Mouse (Mus musculus) intestine, postnatal 0 days (tissue): ENCODE measurements around the gene Klhl33. TPM values are rescaled to one million over a fixed set of nuclear protein-coding genes. Genes with fewer than 3 reads are reported as not detected.
"Not testable (repeated sequence)": the region's sequence is repeated elsewhere in the genome, so short reads cannot be mapped to it uniquely, and the experiment has no call there.

Experiments
- ATAC-seq: fragments of 200-750 bp; cut with Nextera tagmentation; 2 replicates; pipeline ENCODE4 v1.8.0; 2017; ENCODE audit warnings: mild to moderate bottlenecking, moderate TSS enrichment, moderate library complexity
- H3K27ac ChIP-seq: fragments of 300-500 bp; sonication (generic); 2 replicates; pipeline ENCODE4 v1.5.1; 2014; ENCODE audit warnings: mild to moderate bottlenecking, low read depth, low read length, moderate library complexity
- H3K27me3 ChIP-seq: fragments of 300-500 bp; sonication (generic); replicated peaks from 2 replicates; pipeline ENCODE4 v1.6.1; 2014; ENCODE audit warnings: low read length, mixed read lengths; ENCODE audit not compliant: control insufficient read depth, insufficient read depth
- H3K36me3 ChIP-seq: fragments of 300-500 bp; sonication (generic); 2 replicates; pipeline ENCODE4 v1.6.1; 2014; ENCODE audit warnings: mild to moderate bottlenecking, moderate library complexity; ENCODE audit not compliant: control insufficient read depth, insufficient read depth
- H3K4me1 ChIP-seq: fragments of 300-500 bp; sonication (generic); replicated peaks from 2 replicates; pipeline ENCODE4 v1.6.1; 2014; ENCODE audit warnings: antibody characterized with exemption, low read length, mixed read lengths; ENCODE audit not compliant: control insufficient read depth, insufficient read depth
- H3K4me2 ChIP-seq: fragments of 300-500 bp; sonication (generic); replicated peaks from 2 replicates; pipeline ENCODE4 v1.6.1; 2014; ENCODE audit warnings: low read depth, mild to moderate bottlenecking, moderate library complexity
- H3K4me3 ChIP-seq: fragments of 300-500 bp; sonication (generic); 2 replicates; pipeline ENCODE4 v1.5.1; 2014; ENCODE audit warnings: low read depth, low read length
- H3K9ac ChIP-seq: fragments of 300-500 bp; sonication (generic); 2 replicates; pipeline ENCODE4 v1.6.1; 2014; ENCODE audit warnings: mild to moderate bottlenecking, low read depth, low read length
- H3K9me3 ChIP-seq: fragments of 300-500 bp; sonication (generic); 2 replicates; pipeline ENCODE4 v1.6.1; 2016; ENCODE audit warnings: mixed run types; ENCODE audit not compliant: control insufficient read depth
- CTCF ChIP-seq: sonication (generic); IDR thresholded peaks from 2 replicates; pipeline ENCODE4 v1.5.1; 2016; ENCODE audit warnings: low read depth, mild to moderate bottlenecking, control low read depth, antibody characterized with exemption, moderate library complexity
- WGBS: fragments of 180-500 bp; shearing (Covaris S2); extraction: QIAGEN DNeasy Blood & Tissue Kit; methylation state at CpG from one replicate; pipeline ENCODE4 v1.1.7; 2014; 5-methylcytosine and 5-hydroxymethylcytosine counted together
- polyA plus RNA-seq: library from polyadenylated mRNA; unstranded; fragments of >200 nt; fragmentation: Nextera tagmentation; extraction: Ambion mirVana; gene quantifications from 2 replicates; pipeline ENCODE4 v1.2.1, GENCODE M21; 2015

Gene Klhl33
- polyA plus RNA-seq, 1 experiment from 2014 or later, result 0.09 TPM

DNA sequence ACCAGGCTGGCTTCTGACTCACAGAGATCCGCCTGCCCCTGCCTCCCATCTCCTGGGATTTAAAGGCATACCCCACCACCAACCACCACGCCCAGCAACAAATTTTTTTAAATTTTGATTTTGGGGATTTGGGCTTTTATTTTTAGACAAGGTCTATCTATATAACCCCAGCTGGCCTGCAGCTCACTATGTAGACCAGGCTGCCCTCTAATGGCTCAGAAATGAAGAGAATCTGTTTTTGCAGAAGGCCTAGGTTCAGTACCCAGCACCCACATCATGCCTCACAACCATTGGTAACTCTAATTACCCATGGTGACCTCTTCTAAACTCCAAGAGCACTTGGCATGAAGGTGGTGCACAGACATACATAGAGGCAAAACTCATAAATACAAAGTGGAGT, 26.0 kb downstream of the Klhl33 start:
- Histone ChIP-seq H3K9ac (no peak overlapping the region), H3K36me3 (peaks cover 8% of the 10 kb centered on the region; the same call in 1 of the 2 replicates), H3K4me3 (no peak overlapping the region), H3K9me3 (no peaks in the 10 kb centered on the region), H3K27ac (no peak overlapping the region), H3K27me3 (no peaks in the 10 kb centered on the region), H3K4me1 (peaks cover 8% of the 10 kb centered on the region; the same call in 1 of the 2 replicates), H3K4me2 (no peak overlapping the region)
- TF ChIP-seq CTCF, result peak; percentile 34
- 87% methylated on average over 2 of the region's 2 CpGs for WGBS
- ATAC-seq, result no peak

DNA sequence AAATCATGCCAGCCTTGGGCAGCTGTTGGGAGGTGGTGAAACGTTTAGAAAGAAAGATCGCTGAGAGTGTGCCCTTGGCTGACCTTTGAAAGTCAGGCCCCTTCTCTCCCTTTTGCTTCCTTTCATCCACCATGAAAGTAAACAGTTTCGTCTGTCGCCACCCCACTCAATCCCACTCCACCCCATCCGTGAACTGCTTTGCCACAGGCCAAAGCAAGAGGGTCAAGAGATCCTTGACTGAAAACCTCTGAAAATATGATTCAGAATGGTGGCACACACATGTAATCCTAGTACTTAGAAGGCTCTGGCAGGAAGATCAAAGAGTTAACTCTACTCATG, 26.5 kb downstream of the Klhl33 start:
- 31% methylated on average over 5 of the region's 5 CpGs for WGBS
- no peak for ATAC-seq
- peak overlapping the region; percentile 97 for H3K27ac ChIP-seq

DNA sequence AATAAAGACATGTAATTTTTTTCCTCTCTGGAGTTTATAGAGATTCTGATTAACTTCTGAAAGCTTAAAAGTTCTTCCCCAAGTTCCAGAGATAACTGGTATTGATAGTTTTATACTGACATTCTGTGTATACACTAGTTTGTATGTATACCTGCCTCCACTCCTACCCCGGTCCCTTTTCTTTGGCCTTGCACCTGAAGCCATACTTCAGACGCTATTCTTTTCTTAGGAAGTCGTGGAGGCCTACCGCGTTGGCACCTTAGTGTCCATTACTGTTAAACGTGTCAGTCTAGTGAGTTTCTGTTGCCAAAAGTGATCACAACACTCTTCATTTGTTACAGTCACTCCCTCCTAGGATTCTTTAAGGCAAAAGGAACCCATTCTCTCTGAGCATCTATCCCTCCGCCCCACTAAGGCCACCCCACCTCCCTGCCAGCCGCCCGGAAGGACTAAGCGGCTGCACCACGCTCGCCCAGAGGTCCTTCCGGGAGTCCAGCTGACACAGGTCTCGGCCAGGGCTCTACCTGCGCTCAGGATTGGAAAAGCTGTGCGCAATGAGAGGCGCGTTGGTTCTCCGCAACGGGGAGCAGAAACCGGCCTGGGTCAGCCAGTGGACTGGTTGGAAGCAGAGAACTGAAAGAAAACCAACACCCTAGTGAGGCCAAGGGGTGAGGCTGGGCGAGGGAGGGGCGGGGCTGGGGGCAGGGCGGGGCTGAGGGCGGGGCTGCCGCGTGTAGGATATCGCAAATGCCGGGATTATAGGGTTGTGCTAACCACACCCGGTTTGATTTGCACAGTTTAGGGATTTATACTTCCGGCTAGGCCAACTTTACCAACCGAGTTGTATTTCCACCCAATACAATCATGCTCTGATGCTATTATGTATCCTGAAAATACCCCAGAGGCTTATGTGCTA, 27.2 kb downstream of the Klhl33 start, which contains the start of gene Tep1:
Gene Tep1, minus strand, starts transcription at position 672 of the 916 bp plus-strand sequence.
- no peak for TF ChIP-seq CTCF
- Histone ChIP-seq H3K27me3 (no peaks in the 10 kb centered on the region), H3K9me3 (no peaks in the 10 kb centered on the region), H3K4me3 (peak within 1 kb of the TSS; percentile 63), H3K27ac (peak within 1 kb of the TSS; percentile 97), H3K4me2 (peak within 1 kb of the TSS; percentile 77), H3K36me3 (peaks cover 16% of the 10 kb centered on the region; the same call in 1 of the 2 replicates), H3K9ac (peak within 1 kb of the TSS; percentile 64), H3K4me1 (peaks cover 8% of the 10 kb centered on the region; the same call in 1 of the 2 replicates)
- ATAC-seq, result peak; percentile 91
- 5% methylated on average over 32 of the region's 32 CpGs for WGBS

More for the DNA sequence above, 26.5 kb downstream of the Klhl33 start:
- Histone ChIP-seq H3K4me3 (peak overlapping the region; percentile 63), H3K27me3 (no peaks in the 10 kb centered on the region), H3K9me3 (no peaks in the 10 kb centered on the region), H3K36me3 (peaks cover 13% of the 10 kb centered on the region; the same call in 1 of the 2 replicates), H3K4me2 (peak overlapping the region; percentile 77), H3K9ac (peak overlapping the region; percentile 64; the same call in 1 of the 2 replicates), H3K4me1 (peaks cover 8% of the 10 kb centered on the region; the same call in 1 of the 2 replicates)
- TF ChIP-seq CTCF, result no peak

DNA sequence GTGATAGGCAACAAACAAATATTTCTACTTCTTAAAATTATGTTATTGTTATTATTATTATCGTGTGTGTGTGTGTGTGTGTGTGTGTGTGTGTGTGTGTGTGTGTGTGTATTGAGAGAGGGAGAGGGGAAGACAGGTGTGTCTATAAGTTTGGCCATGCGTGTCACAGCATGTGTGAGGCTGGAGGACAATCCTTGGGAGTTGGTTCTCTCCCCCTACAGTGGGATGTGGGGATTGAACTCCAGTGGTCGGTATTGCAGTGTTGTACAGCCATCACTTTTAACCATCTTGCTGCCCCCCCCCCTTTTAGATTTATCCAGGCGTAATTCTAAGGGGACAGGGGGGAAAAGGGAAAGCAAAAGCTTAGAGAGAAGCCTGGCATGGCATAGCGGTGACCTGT, 28.7 kb downstream of the Klhl33 start:
- 94% methylated on average over 5 of the region's 5 CpGs for WGBS

DNA sequence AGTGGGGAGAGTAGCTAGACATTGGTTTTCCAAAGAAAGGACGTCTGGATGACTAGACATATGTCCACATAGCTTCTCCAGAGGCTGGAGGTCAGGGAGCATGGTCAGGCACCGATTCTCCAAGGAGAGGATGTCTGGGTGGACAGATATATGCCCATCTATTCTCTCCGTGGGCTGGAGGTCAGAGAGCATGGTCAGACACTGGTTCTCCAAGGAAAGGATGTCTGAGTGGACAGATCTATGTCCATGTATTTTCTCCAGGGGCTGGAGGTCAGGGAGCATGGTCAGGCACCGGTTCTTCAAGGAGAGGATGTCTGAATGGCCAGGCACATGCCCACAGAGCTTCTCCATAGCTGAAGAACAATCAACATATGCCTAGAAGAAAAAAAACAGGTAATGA, 29.1 kb downstream of the Klhl33 start:
- Histone ChIP-seq H3K4me1 (peaks cover 8% of the 10 kb centered on the region; the same call in 1 of the 2 replicates), H3K27ac (peak overlapping the region; percentile 42), H3K27me3 (no peaks in the 10 kb centered on the region), H3K9ac (no peak overlapping the region), H3K4me3 (no peak overlapping the region), H3K36me3 (peaks cover 19% of the 10 kb centered on the region; the same call in 1 of the 2 replicates), H3K9me3 (no peaks in the 10 kb centered on the region), H3K4me2 (no peak overlapping the region)
- TF ChIP-seq CTCF, result no peak
- no peak for ATAC-seq
- 85% methylated on average over 4 of the region's 4 CpGs for WGBS

More for the DNA sequence above, 28.7 kb downstream of the Klhl33 start:
- Histone ChIP-seq H3K4me2 (no peak overlapping the region), H3K4me1 (peaks cover 8% of the 10 kb centered on the region; the same call in 1 of the 2 replicates), H3K9me3 (no peaks in the 10 kb centered on the region), H3K4me3 (no peak overlapping the region), H3K36me3 (peaks cover 16% of the 10 kb centered on the region; the same call in 1 of the 2 replicates), H3K27ac (no peak overlapping the region), H3K9ac (no peak overlapping the region), H3K27me3 (no peaks in the 10 kb centered on the region)
- no peak for TF ChIP-seq CTCF
- no peak for ATAC-seq

DNA sequence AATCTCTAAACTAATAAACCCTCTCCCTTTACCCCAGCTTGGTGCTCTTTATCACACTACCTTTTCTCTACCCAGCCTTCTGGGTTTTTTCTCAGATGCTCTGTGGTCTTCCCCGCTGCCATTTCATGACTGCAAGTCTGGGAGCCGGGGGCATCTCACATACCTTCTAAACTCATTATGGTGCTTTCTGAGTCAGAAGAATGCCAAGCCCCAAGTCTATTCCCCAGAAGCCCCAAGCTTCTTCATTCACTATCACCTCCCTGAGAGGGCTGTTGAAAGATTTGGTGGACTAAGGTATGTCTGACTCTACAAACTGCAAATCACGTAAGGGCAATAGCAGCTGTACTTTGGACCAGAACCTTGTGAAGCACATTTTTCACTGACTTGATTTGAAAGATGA, 30.3 kb downstream of the Klhl33 start:
- Histone ChIP-seq H3K4me3 (no peak overlapping the region), H3K27me3 (no peaks in the 10 kb centered on the region), H3K4me2 (no peak overlapping the region; the same call in 1 of the 2 replicates), H3K4me1 (peaks cover 8% of the 10 kb centered on the region; the same call in 1 of the 2 replicates), H3K9me3 (no peaks in the 10 kb centered on the region), H3K9ac (no peak overlapping the region), H3K27ac (peak overlapping the region; percentile 42; the same call in 1 of the 2 replicates), H3K36me3 (peaks cover 29% of the 10 kb centered on the region)
- TF ChIP-seq CTCF, result no peak
- no peak for ATAC-seq
- WGBS, result 78% methylated on average over 3 of the region's 3 CpGs

DNA sequence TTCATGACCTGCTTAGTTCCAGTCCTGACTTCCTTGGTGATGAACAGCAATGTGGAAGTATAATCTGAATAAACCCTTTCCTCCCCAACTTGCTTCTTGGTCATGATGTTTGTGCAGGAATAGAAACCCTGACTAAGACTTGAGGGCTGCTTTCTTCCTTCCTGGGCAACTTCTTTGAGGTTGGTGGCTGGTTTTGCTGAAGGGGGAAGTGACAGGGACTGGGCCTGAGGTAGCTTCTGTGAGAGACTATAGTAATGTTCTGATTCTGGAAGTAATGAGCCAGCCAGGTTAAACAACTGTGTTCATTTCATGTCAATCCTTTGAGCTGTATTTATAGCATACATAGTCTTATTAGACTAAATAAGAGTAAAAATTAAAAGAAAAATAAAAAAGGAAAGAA, 32.3 kb downstream of the Klhl33 start:
- H3K9ac ChIP-seq, H3K9me3 ChIP-seq, ATAC-seq, H3K4me2 ChIP-seq, H3K4me3 ChIP-seq, H3K4me1 ChIP-seq, H3K27me3 ChIP-seq, H3K27ac ChIP-seq: not testable (repeated sequence)
- peaks cover 40% of the 10 kb centered on the region for H3K36me3 ChIP-seq
